Mouse (Mus musculus) liver, embryonic 14.5 days (tissue): Measurements from ENCODE around the gene Rho.

Source experiments
- CTCF ChIP-seq: IDR thresholded peaks from 2 replicates; pipeline ENCODE4 v1.5.1; 2016; ENCODE audit warnings: antibody characterized with exemption, low read depth, control low read depth
- EP300 ChIP-seq: IDR thresholded peaks from 2 replicates; pipeline ENCODE4 v1.6.1; 2016; ENCODE audit warnings: antibody characterized with exemption, low read depth

GRCm38 (mm10) chr6:115930018-115930417, 1.5 kb upstream of the Rho start:
- TF ChIP-seq EP300, result no peak
- no peak for TF ChIP-seq CTCF
